Mouse (Mus musculus) lung, postnatal 25 days (tissue): ENCODE results near the gene Lrmda.

ENCODE experiments used
- DNase-seq: peaks from one replicate; pipeline ENCODE4 v3.0.0; 2022; ENCODE audit warnings: low spot score

Gene Lrmda

DNA sequence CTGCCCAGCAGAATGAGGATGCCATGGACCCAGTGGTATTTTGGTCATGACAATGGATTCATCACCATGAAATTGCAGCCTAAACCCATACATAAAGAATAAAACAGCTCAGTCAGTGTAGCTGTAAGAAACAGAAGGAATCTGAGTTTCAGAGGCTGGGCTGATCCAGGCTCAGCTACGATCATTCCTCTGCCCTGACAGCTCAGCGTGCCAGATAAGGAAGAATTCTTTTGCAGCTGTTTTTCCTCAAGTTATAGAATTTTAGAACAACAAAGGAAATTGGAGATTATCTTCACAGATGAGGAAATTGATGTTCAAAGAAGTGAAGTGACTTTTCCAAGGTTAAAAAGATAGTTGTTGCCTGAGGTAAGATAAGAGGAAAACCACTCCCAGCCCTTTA is 921.1 kb downstream of the Lrmda start:
- DNase-seq = no peak

DNA sequence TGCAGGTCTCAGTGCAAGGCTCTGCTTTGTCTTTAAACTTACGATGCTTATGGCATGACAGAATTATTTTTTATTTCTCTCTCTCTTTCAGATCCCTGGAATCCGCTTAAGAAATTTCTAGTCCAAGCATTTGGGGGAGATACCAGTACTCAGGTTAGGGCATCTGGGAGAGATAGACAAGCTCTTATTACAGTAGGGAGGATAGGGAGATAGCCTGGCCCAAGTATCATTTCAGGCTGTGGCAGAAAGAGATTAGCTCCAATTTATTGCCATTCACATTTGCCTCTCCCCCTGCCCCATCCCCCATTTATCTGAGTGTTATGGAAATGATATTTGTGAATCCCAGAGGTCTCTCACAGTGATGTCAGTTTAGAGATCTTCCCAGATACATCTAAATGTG is 923.1 kb downstream of the Lrmda start:
- no peak for DNase-seq

DNA sequence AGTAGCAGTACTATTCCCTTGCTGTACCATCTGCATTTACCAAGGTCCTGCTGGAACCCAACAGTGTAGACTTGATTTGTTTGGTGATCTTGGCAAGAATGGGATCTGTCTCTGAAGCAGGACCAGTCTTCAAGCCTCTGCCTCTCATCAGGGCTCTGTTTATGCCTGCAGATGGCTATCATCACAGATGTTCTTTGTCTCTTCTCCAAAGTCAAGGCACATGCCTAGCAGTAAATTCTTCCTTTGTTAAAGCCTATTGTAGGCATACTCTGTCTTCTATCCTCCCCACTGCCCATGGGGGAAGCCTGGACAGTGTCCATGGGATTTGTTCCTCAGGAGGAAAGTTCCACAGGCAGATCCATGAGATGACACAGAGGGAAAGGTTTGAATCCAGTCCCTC is 930.0 kb downstream of the Lrmda start:
- no peak for DNase-seq

DNA sequence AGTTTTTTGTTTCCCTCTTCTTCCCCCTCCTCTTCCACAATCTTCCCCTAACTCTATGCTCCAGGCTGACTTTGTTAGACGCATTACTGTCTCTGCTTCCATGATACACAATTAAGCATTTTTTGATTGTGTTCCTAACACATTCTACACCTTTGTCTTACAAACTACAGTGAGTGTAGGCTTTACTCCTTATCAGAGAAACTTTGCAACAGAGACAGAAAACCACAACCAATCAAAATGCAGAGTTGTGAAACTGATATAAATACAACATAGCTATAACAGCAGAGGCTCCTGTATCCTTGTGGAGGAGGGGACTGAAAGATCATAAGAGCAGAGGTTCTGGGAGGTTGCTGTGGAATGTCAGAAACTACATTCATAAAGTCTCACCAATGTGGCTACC is 933.5 kb downstream of the Lrmda start:
- no peak for DNase-seq

DNA sequence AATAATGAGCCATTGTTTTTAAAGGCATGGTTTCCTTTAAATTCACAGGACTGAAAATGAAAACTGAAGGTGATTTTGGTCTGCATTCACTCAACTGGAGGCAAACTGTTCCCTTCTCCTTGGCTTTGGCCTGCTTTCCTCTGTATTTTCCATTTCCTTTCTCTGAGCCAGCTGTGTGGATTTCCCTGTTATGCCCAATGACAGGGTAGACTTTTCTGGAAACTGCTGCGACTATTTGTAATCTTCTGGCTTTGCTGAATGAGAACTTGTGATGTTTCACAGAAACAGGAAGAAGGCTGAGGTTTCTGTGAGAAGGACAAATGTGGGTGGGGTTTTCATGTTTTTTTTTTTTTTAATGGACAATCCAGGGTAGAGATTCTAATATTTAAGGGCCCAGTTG is 940.7 kb downstream of the Lrmda start:
- DNase-seq = peak; percentile 8

DNA sequence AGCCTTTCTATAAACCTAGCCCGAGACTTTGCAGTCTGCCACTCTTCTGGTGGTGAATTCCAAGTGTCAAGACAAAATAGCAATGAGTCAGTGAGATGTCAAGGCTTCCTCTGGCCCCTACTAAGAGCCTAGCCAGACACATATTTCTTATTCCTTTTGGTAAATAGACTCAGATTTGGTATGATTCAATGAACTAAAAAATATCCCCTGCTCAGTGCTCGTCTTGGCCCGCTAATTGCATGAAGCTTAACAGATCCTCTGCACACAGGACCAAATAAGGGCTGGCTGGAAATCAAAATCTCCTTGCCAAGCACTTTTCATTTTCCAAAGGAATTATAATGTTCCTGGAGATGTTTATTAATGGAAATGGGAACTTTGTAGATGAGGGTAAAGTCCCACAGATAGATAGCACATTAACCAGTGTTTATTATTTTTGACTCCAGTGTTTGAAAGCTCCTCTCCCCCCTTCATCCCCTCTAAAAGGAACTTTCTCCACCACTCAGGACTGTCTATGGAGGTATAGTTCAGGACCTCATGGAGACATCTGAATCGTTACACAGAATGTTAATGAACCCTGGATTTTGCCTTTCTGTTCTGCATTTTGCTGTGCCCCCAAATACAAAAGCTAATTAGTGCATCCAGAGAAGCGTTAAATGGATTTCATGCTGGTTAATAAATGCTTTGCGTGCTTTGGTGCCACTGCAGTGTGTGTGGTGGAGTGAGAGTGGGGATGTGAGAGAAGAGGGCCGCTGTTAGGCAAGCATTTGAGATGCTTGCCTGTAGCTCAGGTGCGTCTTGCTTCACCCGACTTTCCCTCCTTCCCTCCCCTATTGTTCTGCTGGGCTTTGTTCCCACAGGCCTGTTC is 945.5 kb downstream of the Lrmda start:
- peak; percentile 9 for DNase-seq

DNA sequence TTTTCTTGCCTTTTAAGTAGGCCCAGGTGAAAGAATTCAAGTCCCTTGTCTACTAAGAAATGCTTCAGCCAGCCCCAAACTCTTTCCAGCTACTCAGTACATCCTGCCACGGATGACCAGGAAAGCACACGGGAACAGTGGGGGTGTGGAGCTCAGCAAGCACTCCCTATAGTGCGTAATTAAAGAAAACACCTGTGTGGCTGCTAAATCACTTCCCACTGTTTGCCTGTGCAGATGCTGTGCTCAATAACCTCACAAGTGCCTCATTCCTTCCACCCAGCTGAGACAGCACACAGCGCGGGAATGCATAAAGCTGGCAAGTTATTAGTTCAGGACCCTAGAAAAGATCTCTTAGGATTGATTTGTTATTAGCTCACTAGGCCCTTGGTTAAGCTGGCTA is 949.2 kb downstream of the Lrmda start:
- no peak for DNase-seq

DNA sequence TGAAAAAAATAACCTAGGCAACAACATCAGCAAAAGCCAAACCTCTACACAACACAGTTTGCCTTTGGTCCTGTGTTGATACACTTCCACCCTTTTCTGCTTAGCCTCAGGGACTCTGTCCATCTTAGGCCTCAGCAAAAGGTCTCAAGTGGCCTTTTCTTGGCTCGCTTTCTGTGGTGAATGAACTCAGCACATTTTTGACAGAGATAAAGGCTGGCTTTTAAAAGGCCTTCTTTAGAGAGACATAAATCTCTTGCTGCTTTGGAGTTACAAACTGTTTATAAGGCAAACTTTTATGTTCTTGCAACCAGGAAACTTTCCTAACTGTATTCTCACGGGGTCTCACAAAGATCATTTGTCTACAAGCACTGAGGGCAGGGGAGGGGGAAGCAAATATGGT is 967.2 kb downstream of the Lrmda start:
- peak; percentile 38 for DNase-seq

DNA sequence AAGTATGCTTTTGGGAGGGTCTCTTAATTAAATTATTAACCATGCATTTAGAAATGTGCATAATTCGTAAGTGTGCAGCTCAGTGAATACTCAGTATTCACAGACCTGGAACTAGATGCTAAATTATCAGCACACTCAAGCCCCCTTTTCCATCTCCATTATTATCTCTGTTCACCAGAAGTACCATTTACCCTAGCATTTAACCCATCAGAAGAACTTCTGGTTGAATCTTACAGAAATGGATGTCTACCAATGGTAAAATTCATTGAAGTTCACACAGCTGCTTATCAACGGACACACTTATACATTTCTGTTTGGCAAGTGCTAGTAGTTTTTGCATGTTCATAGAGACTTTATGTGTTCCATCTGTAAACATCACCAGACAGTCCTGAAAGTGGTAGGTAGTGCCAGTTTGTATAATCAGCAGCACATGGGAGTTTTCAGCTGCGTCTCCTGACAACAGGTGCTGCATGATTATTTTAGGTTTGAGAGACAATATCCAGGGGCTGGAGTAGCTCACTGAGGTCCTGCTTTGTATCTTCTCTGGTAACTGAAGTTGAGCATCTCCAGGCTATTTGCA is 968.7 kb downstream of the Lrmda start:
- DNase-seq = no peak

DNA sequence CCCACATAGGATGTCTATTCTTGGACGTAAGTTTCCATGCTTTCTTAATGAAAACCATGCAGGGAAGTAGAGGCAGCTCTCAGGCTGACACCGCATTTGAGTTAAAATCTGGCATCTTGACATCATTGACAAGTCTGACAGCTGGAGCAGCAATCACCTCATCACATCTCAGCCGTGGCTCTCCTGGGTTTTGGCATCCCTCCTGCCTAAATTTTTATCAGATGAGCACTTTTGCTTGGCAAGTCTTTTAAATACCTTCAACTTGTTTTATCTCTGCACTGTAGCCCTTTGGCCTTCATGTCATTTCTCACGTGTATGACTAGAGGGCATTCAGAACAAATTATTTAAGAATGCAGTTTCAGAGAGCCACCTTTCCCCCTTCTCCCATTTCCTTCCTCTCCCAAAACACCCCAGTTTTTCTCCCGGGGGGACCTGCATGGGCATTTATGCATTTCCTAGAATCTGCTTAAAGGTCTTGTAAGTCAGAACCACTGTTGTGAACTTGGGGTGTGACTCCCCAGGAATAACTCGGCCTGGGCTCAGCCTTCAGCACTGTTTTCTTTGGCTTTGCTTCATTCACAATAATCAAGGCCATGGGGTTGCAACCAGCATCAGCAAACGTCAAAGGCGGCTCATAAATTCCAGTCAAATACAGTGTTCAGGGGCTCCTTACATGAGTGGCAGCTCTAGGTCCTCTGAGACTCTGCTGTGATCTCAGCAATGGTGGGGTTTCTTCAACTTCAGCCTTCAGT is 975.8 kb downstream of the Lrmda start:
- DNase-seq = no peak

DNA sequence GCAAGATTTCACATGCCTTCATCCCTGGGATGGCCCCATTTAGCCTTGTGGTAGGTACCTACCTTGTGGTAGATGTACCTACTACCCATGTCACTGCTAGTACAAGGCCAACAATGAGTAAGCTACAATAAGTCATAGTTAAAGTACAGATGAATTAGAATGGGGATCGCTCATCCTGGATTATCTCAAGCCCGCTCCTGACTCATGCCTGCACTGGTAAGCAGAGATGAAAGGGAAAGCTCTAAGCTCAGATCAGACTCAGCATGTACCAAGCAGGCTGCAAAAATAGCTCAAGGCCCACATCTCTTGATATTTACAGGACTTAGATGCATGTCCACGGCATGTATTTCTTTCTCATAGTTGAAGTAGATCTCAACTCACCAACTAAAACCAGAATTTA is 979.4 kb downstream of the Lrmda start:
- DNase-seq = no peak

DNA sequence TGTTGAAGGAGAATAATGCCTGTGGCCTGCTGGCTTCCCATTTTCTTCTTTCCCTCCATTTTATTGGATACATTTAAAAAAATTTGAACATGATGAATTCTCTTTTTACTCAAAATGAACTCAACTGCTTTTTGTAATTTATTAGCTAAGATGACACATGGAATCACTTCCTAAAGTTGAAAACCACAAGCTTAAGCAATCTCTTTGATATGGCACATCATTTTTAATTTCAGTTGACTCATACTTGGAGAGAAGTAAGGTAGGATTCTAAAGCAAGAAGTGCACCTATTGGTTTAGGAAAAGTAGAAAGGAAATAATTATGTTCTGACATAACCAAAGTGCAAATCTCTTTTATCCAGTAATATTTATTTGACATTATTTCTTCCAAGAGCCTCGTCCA is 992.5 kb downstream of the Lrmda start:
- no peak for DNase-seq

DNA sequence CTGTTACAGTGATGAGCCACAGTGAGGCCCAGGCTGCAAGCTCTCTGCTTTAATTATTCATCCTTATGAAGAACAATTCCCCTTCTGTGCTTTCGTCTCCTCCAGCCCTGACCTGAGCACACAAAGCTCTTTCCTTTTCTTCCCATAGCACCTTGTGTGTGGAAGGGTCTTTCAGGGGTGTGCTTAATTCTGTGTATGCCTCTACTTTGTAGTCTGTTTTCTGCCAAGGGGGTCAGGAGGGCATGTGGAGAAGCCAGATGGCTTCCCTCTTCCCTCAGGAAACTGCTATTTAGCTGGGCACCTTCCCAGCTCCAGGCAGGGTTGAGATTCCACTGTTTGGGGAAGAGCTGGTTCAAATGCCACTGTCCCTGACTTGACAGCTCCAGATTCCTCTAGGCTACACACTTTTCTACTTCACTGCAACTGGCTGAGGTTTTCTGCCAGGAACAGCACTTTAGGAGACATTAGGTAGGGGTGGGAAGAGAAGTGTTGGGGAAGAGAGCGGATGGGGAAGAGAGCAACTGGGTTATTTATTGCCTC is 995.3 kb downstream of the Lrmda start:
- peak; percentile 16 for DNase-seq

DNA sequence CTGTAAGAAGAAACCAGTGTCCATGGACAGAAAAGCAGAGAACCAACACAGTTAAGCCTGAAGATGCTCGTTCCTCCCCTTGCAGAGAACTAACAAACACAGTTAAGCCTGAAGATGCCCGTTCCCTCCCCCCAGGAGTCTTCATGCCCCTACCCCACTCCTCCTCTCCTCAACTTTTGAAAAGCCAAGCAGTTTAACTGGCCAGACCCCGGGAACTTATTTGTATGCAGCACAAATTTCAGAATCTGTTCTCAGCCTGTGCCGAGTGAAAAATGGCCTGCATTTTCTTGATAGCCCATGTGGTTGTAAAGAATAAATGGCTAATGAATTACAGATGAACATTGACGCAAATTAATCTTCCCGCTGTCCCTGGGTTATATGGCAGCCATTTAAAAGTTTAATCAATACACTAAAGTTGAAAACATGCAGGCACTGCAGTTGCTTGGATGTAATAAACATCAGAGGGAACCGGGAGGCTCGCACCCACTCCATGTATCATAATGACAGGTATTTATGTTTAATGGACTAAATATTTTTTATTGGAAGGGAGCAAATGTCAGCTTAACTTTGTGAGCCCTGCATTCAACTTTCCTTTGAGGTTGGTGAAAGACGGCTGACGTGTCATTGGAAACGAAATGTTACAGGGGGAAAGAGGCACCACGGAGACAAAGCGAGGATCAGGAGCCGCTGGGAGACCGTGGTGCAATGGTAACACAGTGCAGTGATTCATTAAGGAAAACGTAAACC is 996.0 kb downstream of the Lrmda start:
- no peak for DNase-seq

DNA sequence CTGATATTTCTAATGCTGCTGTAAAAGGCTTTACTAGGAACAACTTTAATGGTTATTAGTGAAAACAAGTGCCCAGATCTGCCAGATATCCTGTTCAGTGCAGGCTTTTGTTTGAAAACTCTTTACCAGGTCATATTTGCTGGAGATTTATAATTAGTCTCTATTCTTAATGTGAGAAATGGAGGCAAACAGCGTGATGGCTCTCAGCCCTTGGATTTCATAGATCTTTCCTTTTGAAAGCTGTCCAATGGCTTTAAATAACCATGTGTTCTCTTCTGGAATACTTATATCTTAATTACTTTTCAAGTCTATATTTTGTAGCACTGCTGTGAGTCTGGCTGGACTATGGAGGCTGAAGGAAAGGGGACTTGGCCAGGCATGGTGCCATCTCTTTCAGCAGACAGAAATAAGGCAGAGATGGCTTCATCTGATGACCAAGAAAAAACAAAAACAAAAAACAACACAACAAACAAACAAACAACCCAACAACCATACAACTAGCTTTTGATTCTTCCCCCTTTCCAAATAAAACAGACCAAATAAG is 996.6 kb downstream of the Lrmda start:
- DNase-seq = no peak

DNA sequence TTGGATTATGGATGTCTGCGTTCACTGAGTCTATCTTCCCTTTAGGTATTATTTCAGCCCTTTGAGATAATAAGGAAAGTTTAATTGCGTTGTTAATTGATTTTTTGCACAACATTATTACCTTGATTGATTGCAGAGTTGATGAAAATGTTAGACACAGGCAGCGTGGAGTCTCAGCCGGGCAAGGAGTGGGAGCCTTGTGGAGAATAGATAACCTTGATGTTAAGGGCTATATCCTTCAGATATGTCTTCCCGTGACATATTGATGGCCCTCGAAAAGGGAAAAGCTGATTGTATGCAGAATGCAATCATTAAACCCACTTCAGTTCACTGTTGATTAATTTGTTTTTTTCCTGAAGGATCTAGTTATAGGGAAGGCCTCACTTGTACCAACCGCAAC is 1021.5 kb downstream of the Lrmda start:
- no peak for DNase-seq

DNA sequence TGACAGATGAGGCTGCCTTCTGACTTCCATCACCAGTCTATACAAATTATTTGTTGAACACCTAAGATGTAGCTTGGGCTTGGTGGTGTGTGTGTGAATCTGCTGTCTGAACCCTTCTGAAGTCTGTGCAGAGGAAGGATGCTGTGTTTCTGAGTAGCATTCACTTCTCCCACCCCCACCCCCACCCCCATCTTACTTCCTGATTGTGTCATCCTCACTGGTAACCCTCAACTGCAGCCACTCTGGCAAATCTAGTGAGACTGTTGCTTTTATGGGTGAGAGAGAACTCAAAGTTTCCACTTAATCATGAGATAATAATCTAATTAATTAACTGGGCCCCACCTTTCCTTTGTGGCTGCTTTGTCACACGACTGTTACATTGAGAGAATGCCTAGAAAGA is 1025.8 kb downstream of the Lrmda start:
- DNase-seq = no peak

DNA sequence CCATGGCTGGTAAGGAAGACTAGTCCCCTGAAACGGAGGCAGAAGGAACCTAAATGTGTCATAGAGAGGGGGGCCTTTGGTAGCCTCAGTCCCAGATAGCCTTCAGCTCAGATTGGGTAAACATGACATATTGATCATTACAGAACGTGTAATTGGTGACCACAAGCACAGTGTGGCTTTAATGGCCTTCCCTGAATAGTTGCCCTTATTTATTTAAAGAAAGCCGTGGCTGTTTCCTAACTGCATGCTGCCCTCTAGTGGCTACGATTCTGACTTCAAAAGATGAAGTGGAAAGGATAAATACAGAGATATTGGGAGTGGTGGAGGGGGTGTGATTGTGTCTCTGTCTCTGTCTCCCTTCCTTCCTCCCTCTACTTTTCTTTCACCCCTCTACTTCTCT is 1026.8 kb downstream of the Lrmda start:
- peak; percentile 68 for DNase-seq

DNA sequence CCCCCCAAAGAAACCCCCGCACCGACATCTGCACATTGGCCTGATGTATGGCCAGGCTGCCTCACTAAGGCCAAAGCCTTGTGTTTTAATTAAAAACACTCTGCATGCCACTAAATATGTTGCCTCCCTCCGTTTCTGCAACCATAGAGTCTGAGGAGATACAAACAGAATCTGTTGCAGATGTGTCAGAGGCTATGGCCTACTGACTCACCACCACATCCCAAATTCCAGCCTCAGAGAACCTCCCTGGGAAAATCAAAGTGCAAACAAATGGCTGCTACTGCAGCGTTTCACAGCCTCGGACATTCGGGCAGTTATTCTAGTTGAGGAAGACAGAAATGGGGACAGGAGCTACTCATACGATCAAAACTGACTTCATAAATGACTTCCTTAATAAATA is 1031.9 kb downstream of the Lrmda start:
- no peak for DNase-seq

DNA sequence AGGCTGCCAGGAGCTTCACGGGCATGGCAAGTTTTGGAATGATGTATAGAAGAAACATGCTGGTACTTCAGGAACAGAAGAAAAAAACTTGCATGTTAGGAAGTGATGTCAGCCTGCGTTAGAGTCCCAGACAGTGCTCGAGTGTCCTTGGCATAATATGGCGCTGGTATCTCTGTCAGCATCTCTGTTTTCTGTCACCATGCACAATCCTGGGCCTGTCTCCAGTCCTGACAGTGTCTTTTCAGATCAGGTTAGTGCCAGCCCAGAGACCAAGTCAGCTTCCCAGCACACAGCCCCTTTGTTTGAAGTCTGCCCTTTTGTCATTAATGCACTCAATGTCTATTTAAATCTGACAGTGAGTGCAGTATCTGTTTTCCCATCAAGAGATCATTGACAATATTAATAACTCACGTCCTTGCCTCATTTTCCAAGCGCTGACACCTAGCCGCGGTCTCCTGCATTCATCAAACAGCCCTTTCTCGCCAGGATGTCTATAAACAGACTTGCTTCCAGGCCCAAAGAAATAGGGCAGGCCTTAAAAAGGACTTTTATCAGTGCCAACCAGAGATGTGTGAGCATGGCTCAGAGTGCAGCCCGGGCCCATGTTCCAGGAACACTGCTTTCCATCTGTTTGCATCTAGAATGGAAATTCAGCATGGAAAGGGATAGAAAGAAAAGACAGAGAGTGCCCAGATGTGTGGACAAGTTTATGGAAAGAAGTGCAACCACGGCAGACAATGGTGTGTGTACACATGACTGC is 1033.5 kb downstream of the Lrmda start:
- no peak for DNase-seq
